Mouse (Mus musculus) lung, adult 2 months (tissue): ENCODE data around the gene Gemin4. TPM values are rescaled to one million over a fixed set of nuclear protein-coding genes. Genes with fewer than 3 reads are reported as not detected.

Experiments used
- DNase-seq: peaks from one replicate; pipeline ENCODE4 v3.0.0; 2022
- H3K4me1 ChIP-seq: fragments of 200-500 bp; 2 replicates; pipeline ENCODE4 v1.6.1; 2011; ENCODE audit warnings: low read length; ENCODE audit not compliant: control insufficient read depth, insufficient read depth
- H3K4me3 ChIP-seq: fragments of 200-500 bp; replicated peaks from 2 replicates; pipeline ENCODE3; 2011; ENCODE audit warnings: low read depth, mild to moderate bottlenecking, control low read depth, low read length; ENCODE audit errors: extremely low read depth
- CTCF ChIP-seq: fragments of 200-500 bp; IDR thresholded peaks from 2 replicates; pipeline ENCODE4 v1.5.1; 2011; ENCODE audit warnings: mild to moderate bottlenecking, low read length, control low read depth; ENCODE audit not compliant: insufficient read depth
- POLR2A ChIP-seq: fragments of 200-500 bp; IDR thresholded peaks from 2 replicates; pipeline ENCODE4 v1.6.1; 2011; ENCODE audit warnings: low read depth, mild to moderate bottlenecking, control low read depth, low read length, borderline replicate concordance; ENCODE audit errors: extremely low read depth
- WGBS: fragments of 180-500 bp; shearing (Covaris S2); methylation state at CpG from one replicate; pipeline ENCODE4 v1.1.7; 2018; 5-methylcytosine and 5-hydroxymethylcytosine counted together
- polyA plus RNA-seq: library from polyadenylated mRNA; depleted of rRNA; stranded (reverse); fragments of >200 nt; gene quantifications from 2 replicates; pipeline ENCODE4 v1.2.3, GENCODE M21; 2012

Gemin4 gene
- polyA plus RNA-seq, 1 experiment = 6.6 TPM

DNA sequence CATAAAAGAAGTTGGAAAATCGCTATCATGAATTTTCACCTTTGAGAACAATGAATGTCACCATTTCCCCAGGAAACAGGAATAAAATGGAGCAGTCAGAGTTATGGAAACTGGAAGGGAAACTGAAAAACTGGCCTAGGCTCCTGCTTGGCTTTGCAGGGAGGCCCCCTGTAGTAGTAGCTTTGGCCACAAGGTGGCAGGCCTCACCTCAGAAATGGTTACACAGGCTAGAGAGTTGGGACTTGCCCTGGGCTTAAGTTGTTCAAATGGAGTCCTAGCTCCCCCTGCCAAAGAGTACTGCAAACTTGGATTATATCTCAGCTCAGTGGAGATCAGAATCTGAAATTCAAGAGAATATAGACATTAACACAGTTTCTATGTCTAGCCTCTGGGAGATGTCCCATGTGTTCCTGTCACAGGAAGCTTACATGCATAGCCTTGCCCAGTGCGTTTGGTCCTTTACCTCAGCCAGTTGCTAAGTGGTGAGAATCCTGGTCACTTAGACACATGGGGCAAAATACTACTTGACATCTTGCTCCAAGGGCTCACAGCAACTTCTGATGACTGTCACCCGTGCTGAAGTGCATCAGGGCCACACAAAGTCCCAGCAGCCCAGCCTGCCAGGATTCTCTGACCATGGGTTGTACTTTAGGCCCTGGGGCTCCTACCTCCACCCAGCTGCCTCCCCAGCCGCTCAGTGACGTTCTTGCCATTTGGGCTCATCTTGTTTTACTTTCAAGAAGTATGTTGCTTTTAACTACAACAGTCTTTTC, 35.9 kb upstream of the Gemin4 start:
- Histone ChIP-seq H3K4me1 (no peaks in the 10 kb centered on the region; the same call in 1 of the 2 replicates), H3K4me3 (no peak overlapping the region)
- TF ChIP-seq CTCF (peak; percentile 94), POLR2A (no peak)
- DNase-seq = peak; percentile 84
- 40% methylated on average over 5 of the region's 5 CpGs for WGBS

DNA sequence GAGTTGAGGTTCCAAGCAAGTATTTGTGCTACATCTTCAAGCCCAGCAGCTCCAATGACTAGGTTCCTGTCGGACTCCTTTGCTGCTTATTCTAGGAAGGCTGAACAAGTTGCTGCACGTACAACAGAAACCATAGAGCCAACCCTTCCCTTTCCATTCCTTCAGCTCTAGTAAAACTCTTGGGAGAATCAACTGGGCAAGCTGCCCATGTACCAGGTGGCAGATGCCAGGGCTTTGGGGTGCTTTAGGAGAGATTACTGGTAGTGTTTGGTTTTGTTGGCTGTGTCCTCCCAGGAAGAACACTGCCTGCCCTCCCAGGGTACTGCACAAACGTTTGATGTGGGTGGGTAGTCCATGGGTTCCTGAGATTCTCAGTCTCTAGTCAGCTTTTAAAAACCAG, 34.6 kb upstream of the Gemin4 start:
- no peak for DNase-seq
- no peak overlapping the region for H3K4me3 ChIP-seq
- TF ChIP-seq POLR2A (no peak), CTCF (no peak)
- WGBS = 58% methylated on average over 3 of the region's 3 CpGs
- no peaks in the 10 kb centered on the region; the same call in 1 of the 2 replicates for H3K4me1 ChIP-seq

DNA sequence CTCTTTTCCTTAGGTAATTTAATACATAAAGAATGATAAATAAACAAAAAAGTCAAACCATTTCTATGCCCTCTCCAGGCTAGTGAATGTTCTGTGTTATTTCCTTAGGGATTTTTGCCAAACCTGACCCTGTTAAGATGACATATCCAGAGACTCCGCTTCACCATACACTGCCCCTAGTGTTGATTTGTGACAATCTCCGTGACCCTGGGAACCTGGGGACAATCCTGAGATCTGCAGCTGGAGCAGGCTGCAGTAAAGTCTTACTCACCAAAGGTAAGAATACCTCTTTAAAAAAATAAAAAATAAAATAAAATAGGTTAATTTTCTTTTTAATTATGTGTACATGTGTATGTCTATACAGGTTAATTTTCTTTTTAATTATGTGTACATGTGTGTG, 29.8 kb upstream of the Gemin4 start:
- TF ChIP-seq POLR2A = no peak
- TF ChIP-seq CTCF = no peak
- H3K4me1 ChIP-seq = peaks cover 7% of the 10 kb centered on the region
- 42% methylated on average over 2 of the region's 2 CpGs for WGBS
- no peak overlapping the region for H3K4me3 ChIP-seq
- DNase-seq = no peak

DNA sequence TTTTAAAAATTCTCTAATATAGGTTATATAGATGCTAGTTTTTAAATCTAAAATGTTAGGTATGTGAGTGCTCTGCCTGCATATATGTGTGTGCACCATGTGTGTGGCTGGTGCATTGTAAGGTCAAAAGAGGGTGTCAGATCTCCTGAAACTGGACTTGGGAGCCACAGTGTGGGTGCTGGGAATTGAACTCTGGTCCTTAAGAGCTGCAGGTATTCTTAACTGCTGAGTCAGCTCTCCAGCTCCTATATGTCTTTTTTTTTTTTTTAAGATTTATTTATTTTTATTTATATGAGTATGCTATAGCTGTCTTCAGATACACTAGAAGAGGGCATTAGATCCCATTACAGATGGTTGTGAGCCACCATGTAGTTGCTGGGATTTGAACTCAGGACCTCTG, 29.0 kb upstream of the Gemin4 start:
- TF ChIP-seq POLR2A (no peak), CTCF (no peak)
- H3K4me1 ChIP-seq = peaks cover 7% of the 10 kb centered on the region
- DNase-seq = no peak

DNA sequence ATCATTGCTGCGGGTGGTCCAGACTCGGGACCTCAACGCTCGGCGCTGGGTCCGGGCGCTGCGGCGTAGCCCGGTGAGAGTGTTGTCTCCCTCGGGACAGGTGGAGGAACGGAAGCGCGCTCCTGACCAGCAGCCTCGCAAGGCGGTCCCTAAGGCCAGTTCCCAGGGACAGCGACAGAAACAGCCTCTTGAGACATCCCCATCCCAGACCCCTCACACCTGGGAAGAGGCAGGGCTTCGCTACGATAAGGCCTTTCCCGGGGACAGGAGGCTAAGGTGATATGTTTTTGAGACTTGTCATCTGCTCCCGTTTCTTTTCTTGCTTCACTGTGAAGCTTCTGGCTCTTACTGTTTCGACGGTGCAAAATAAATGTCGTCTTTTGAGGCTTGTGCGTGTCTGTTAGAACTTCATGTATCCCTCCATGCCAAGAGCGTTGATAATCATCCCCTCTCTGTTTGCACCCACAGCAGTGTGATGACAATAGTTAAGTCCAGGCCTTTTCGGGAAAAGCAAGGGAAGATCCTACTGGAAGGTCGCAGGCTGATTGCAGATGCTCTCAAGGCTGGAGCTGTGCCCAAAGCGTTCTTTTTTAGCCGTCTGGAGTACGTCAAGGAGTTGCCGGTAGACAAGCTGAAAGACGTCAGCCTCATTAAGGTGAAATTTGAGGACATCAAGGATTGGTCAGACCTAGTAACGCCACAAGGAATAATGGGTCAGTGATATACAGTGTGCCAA, 26.5 kb upstream of the Gemin4 start:
- Histone ChIP-seq H3K4me3 (peak overlapping the region; percentile 85), H3K4me1 (peaks cover 7% of the 10 kb centered on the region)
- DNase-seq = no peak
- TF ChIP-seq CTCF (no peak), POLR2A (no peak)
- 2% methylated on average over 34 of the region's 34 CpGs for WGBS

More for the DNA sequence above, 29.0 kb upstream of the Gemin4 start:
- no peak overlapping the region for H3K4me3 ChIP-seq

DNA sequence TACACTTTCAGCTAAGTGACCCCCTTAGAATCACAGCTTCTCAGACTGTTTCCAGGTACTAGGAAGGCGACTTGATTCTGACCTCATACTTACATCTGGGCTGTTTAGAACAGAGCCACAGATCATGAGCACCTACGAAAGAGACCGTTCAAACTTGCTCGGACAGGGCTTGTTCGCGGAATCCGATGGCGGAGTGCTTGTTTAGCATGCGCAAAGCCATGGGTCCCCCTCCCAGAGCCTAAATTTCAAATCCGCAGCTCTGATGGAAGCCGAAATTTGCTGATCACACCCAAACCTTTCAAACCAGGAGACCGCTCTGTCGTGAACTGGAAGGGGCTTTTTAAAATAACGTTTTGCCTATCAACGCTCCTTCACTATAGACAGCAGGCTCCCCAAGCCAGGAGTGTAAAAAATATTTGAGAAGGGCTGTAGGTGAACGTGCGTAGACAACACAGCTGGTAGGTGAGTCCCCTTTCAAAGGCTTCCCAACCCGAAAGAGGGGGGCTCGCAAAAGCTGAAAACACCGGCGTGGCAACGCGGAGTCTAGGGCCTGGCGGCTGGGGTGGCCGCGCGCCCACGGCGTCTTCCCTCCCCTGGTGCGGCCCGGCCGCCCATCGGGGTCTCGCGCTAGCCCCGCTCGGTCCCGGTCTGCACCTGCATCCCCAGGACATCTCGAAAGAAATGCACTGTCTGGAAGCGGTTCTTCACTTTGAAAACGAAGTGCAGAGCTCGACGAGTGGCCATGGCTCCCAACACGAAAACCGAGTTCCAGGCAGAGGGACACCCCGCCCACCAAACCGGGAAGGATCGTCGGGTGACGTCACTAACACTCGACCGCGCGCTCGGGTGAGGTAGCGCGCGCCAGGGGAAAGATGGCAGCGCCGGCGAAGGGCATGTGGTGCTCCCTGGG, 25.7 kb upstream of the Gemin4 start, which contains the start of the genes Mrm3 and Glod4:
Gene Mrm3, plus strand, starts transcription at position 815 of the 910 bp plus-strand sequence.
Gene Glod4, minus strand, starts transcription at position 825 of the 910 bp plus-strand sequence.
- peak; percentile 94 for DNase-seq
- H3K4me3 ChIP-seq = peak within 1 kb of the TSS; percentile 85
- peaks cover 7% of the 10 kb centered on the region for H3K4me1 ChIP-seq
- WGBS = under 1% methylated on average over 61 of the region's 61 CpGs
- peak; percentile 75; the same call in 1 of the 2 replicates for TF ChIP-seq POLR2A
- no peak for TF ChIP-seq CTCF

DNA sequence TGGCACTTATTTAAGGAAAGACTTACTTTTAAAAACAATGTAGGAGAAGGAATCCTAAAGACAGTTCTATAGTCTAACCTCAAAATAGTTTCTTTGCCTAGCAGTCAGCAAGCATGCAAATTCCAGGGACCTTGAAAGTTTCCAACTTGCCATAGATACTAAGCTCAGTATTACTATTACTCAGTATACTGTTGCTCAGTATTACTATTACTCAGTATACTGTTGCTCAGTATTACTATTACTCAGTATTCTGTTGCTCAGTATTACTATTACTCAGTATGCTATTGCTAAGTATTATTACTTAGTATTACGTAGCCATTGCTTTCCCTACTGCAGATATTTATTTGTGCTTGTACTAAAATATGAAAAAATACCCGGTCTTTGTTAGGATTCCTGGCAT, 22.3 kb upstream of the Gemin4 start:
- no peak overlapping the region for H3K4me3 ChIP-seq
- DNase-seq = no peak
- 91% methylated on average over 2 of the region's 2 CpGs for WGBS
- H3K4me1 ChIP-seq = peaks cover 7% of the 10 kb centered on the region
- TF ChIP-seq POLR2A = no peak

DNA sequence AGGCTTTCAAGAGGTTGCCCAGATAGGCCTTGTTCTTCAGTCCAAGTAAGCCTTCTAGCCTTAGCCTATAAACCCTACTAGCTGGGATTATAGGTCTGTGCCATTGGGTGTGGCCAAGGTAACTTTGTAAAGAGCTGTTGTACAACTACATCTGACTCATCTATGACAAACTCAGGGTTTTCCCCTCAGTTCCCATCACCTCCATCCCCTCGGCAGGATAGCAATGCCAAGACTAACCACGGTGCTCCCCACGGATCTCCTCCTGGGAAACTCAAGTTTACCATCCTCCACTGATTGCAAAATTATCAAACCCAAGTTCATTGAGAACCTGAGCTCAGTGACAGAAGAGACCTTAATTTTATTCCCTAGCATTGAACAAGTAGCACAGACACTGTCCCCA, 18.7 kb upstream of the Gemin4 start:
- TF ChIP-seq CTCF (no peak), POLR2A (no peak)
- WGBS = 86% methylated on average over 3 of the region's 3 CpGs
- no peaks in the 10 kb centered on the region for H3K4me1 ChIP-seq
- no peak overlapping the region for H3K4me3 ChIP-seq
- DNase-seq = no peak

DNA sequence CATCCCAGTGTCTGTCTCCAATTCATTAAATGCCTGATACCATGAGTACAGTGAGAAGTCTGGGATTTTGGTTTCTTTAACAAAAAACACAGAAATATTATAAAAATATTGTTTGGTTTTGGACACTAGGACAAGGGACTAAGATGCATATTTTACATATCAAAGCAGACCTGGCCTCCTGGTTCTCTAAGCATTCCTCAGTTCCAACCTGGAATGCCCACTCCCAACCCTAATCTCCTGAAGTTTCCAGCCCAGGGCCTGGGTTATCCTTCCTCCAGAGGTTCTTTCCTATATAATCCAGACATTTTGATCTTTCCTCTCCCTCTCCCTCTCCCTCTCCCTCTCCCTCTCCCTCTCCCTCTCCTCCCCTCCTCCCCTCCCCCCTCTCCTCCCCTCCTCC, 7.6 kb upstream of the Gemin4 start:
- Histone ChIP-seq H3K4me1 (peaks cover 3% of the 10 kb centered on the region), H3K4me3 (no peak overlapping the region)
- no peak for DNase-seq
- TF ChIP-seq CTCF (no peak), POLR2A (no peak)
